Mouse (Mus musculus) central nervous system, embryonic 14 days (tissue): Measurements from ENCODE around the gene Gm20481. TPM values are rescaled to one million over a fixed set of nuclear protein-coding genes. Genes with fewer than 3 reads are reported as not detected.

Experiments
- polyA plus RNA-seq: library from polyadenylated mRNA; depleted of rRNA; stranded (reverse); fragments of >200 nt; gene quantifications from 2 replicates; pipeline ENCODE4 v1.2.3, GENCODE M21; 2012; rRNA removed

Gm20481 gene
- not detected in 2 replicates for polyA plus RNA-seq

GRCm38 (mm10) chr17:34969822-34970221 is at the start of gene Gm20481:
Gene Gm20481 (plus strand): TSS chr17:34969912.

GRCm38 (mm10) chr17:34931061-34931734 is 38.5 kb upstream of the Gm20481 start, which contains the start of gene Neu1:
Gene Neu1 (plus strand): TSS chr17:34931253.

GRCm38 (mm10) chr17:34959130-34959778 is 10.5 kb upstream of the Gm20481 start, which contains the start of gene Hspa1b:
Gene Hspa1b (minus strand): TSS chr17:34959238.

GRCm38 (mm10) chr17:34972069-34972749 is 2.5 kb downstream of the Gm20481 start, which contains the start of the genes Hspa1a and Hspa1l:
Gene Hspa1a (minus strand): TSS chr17:34972156.
Gene Hspa1l (plus strand): TSS chr17:34972703.

GRCm38 (mm10) chr17:34981690-34982180 is 12.0 kb downstream of the Gm20481 start, which contains the start of gene Lsm2:
Gene Lsm2 (plus strand): TSS chr17:34981862.

GRCm38 (mm10) chr17:35000717-35001451 is 31.2 kb downstream of the Gm20481 start, which contains the start of gene Vars:
Gene Vars (plus strand): TSS chr17:35000987.

GRCm38 (mm10) chr17:35016376-35016775 is 46.7 kb downstream of the Gm20481 start, which contains the start of gene Vwa7:
Gene Vwa7 (plus strand): TSS chr17:35016579.

Other genes starting within 250 kb of the Gm20481 start
- gene C4b, start 226.0 kb upstream of the Gm20481 start, polyA plus RNA-seq = 0.23 and 0.74 TPM in 2 replicates
- 0.04 TPM in 1 of 2 replicates, not detected in the other for gene Cyp21a1, start 165.4 kb upstream of the Gm20481 start, polyA plus RNA-seq
- gene Stk19, start 133.0 kb upstream of the Gm20481 start, polyA plus RNA-seq = 68.6 and 70.2 TPM in 2 replicates
- gene Dxo, start 132.9 kb upstream of the Gm20481 start, polyA plus RNA-seq = 84.5 and 86.1 TPM in 2 replicates
- 102 and 104 TPM in 2 replicates for gene Skiv2l, start 119.7 kb upstream of the Gm20481 start, polyA plus RNA-seq
- gene Nelfe, start 119.5 kb upstream of the Gm20481 start, polyA plus RNA-seq = 74.4 and 75.2 TPM in 2 replicates
- 1.2 and 2.4 TPM in 2 replicates for gene Cfb, start 107.4 kb upstream of the Gm20481 start, polyA plus RNA-seq
- gene Zbtb12, start 90.4 kb upstream of the Gm20481 start, polyA plus RNA-seq = 112 and 124 TPM in 2 replicates
- gene Gm20547, start 87.9 kb upstream of the Gm20481 start, polyA plus RNA-seq = not detected in 2 replicates
- 2.2 and 3.4 TPM in 2 replicates for gene C2, start 71.6 kb upstream of the Gm20481 start, polyA plus RNA-seq
- 310 and 337 TPM in 2 replicates for gene Ehmt2, start 71.4 kb upstream of the Gm20481 start, polyA plus RNA-seq
- gene Slc44a4, start 55.4 kb upstream of the Gm20481 start, polyA plus RNA-seq = 0.02 and 0.08 TPM in 2 replicates
- 24.0 and 24.4 TPM in 2 replicates for gene Neu1, start 38.7 kb upstream of the Gm20481 start, polyA plus RNA-seq
- gene Hspa1b, start 10.7 kb upstream of the Gm20481 start, polyA plus RNA-seq = 4.4 and 6.7 TPM in 2 replicates
- gene Hspa1a, start 2.2 kb downstream of the Gm20481 start, polyA plus RNA-seq = 4.1 and 5.8 TPM in 2 replicates
- 0.29 and 0.31 TPM in 2 replicates for gene Hspa1l, start 2.8 kb downstream of the Gm20481 start, polyA plus RNA-seq
- gene Lsm2, start 11.9 kb downstream of the Gm20481 start, polyA plus RNA-seq = 113 and 117 TPM in 2 replicates
- gene Vars, start 31.1 kb downstream of the Gm20481 start, polyA plus RNA-seq = 96.9 and 103 TPM in 2 replicates
- gene Vwa7, start 46.7 kb downstream of the Gm20481 start, polyA plus RNA-seq = 0.54 and 0.55 TPM in 2 replicates
- gene Sapcd1, start 58.1 kb downstream of the Gm20481 start, polyA plus RNA-seq = 6.1 TPM in 2 replicates
- gene Msh5, start 76.8 kb downstream of the Gm20481 start, polyA plus RNA-seq = 4.1 and 6.2 TPM in 2 replicates
- gene Clic1, start 80.1 kb downstream of the Gm20481 start, polyA plus RNA-seq = 89.1 and 106 TPM in 2 replicates
- gene Ddah2, start 89.1 kb downstream of the Gm20481 start, polyA plus RNA-seq = 371 and 426 TPM in 2 replicates
- 0.07 and 0.48 TPM in 2 replicates for gene Ly6g6c, start 95.5 kb downstream of the Gm20481 start, polyA plus RNA-seq
- 0.22 and 0.23 TPM in 2 replicates for gene Mpig6b, start 96.3 kb downstream of the Gm20481 start, polyA plus RNA-seq
- 3.0 and 7.1 TPM in 2 replicates for gene Ly6g6e, start 107.0 kb downstream of the Gm20481 start, polyA plus RNA-seq
- 2.3 and 2.8 TPM in 2 replicates for gene Ly6g6d, start 108.2 kb downstream of the Gm20481 start, polyA plus RNA-seq
- gene Ly6g6f, start 115.7 kb downstream of the Gm20481 start, polyA plus RNA-seq = 0.10 and 0.16 TPM in 2 replicates
- 93.6 and 106 TPM in 2 replicates for gene Abhd16a, start 119.4 kb downstream of the Gm20481 start, polyA plus RNA-seq
- not detected in 2 replicates for gene Ly6g5c, start 138.4 kb downstream of the Gm20481 start, polyA plus RNA-seq
- gene Ly6g5b, start 145.5 kb downstream of the Gm20481 start, polyA plus RNA-seq = 2.9 TPM in 2 replicates
- 22.2 and 25.0 TPM in 2 replicates for gene Gpank1, start 151.5 kb downstream of the Gm20481 start, polyA plus RNA-seq
- gene Csnk2b, start 152.1 kb downstream of the Gm20481 start, polyA plus RNA-seq = 218 and 221 TPM in 2 replicates
- gene D17H6S53E, start 156.5 kb downstream of the Gm20481 start, polyA plus RNA-seq = 4.9 and 5.3 TPM in 2 replicates
- 1.1 and 1.2 TPM in 2 replicates for gene Apom, start 162.1 kb downstream of the Gm20481 start, polyA plus RNA-seq
- gene Bag6, start 165.3 kb downstream of the Gm20481 start, polyA plus RNA-seq = 327 and 363 TPM in 2 replicates
- gene Prrc2a, start 195.0 kb downstream of the Gm20481 start, polyA plus RNA-seq = 357 and 368 TPM in 2 replicates
- gene Aif1, start 206.2 kb downstream of the Gm20481 start, polyA plus RNA-seq = 3.3 and 4.7 TPM in 2 replicates
- 12.8 and 13.3 TPM in 2 replicates for gene Lst1, start 218.5 kb downstream of the Gm20481 start, polyA plus RNA-seq
- 0.71 and 1.3 TPM in 2 replicates for gene Ltb, start 224.5 kb downstream of the Gm20481 start, polyA plus RNA-seq
- gene Tnf, start 232.1 kb downstream of the Gm20481 start, polyA plus RNA-seq = 0.34 and 0.66 TPM in 2 replicates
- 0.32 and 0.34 TPM in 2 replicates for gene Lta, start 235.4 kb downstream of the Gm20481 start, polyA plus RNA-seq